Mouse (Mus musculus) brain, adult 2 months (tissue): ENCODE results near the gene Ramp1.

Source experiments
- DNase-seq: peaks from one replicate; pipeline ENCODE4 v3.0.0; 2011; ENCODE audit warnings: low read depth, low spot score

Gene Ramp1

GRCm38 (mm10) chr1:91179533-91180173 is at the start of gene Ramp1:
Gene Ramp1, plus strand, starts transcription at chr1:91179822.
- DNase-seq, result peak; percentile 56

GRCm38 (mm10) chr1:91137036-91137435 is 42.6 kb upstream of the Ramp1 start:
- DNase-seq, result no peak

DNA sequence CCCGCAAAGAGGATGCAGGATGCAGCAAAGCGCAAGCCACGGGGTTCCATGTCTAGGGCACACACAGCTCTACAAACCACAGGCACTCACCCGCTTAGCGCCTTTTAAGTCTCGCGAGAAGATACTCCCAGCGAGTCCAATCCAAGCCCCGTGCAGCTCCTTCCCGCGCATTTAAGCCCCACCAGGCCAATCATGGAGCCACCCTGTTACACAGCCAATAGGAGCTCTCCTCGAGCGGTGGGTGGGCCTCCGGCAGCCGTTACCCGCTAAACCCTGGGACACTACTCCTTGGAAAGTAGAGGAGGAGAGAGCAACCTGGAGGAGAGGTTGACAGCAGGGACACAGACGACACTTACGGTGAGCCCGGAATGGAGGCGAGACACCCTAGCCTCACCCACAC is 34.8 kb upstream of the Ramp1 start, which contains the start of gene Rbm44:
Gene Rbm44, plus strand, starts transcription at position 277 of the 400 bp plus-strand sequence.
- DNase-seq, result peak; percentile 24

- DNase-seq, result no peak
These were observed 28.1 kb upstream of the Ramp1 start for GRCm38 (mm10) chr1:91151509-91151908.

- DNase-seq, result peak; percentile 29
These were observed 12.8 kb upstream of the Ramp1 start for GRCm38 (mm10) chr1:91166798-91167197.

DNA sequence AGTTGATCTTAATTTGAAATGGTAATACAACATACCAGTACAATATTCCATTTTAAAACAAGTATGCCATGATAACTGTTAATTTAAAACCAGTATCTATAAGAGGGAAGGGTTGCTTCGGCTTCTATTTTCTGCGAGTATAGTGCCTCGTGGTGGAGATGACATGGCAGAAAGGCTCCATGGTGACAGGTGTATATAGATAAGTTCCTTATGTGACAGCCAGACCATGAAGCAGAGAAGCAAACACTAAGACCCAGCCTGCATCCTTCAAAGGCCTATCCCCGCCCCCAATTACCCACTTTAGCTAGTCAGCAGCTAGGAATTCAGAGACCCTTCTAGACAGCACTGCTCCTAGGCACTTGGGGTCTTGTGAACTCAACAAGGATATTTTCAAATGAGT is 10.5 kb upstream of the Ramp1 start:
- no peak for DNase-seq

DNA sequence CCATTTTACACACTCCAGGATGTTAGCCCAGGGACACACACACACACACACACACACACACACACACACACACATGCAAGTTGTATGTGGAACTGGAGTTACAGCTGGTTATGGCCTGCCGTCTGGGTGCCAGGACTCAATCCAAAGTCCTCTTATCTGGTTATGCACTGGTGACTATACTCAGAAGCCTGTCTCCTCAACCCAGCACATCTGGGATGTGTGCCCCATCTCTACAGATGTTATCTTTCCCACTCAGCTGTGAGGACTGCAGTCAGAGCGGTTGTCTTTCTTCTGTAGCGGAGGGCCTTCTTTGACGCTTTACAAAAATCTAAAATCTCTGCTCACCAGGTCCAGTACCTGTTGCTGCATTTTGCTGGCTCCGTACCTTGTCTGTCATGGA is 4.8 kb upstream of the Ramp1 start:
- no peak for DNase-seq

GRCm38 (mm10) chr1:91176026-91176425 is 3.6 kb upstream of the Ramp1 start:
- no peak for DNase-seq

GRCm38 (mm10) chr1:91176871-91177270 is 2.8 kb upstream of the Ramp1 start:
- DNase-seq, result no peak

GRCm38 (mm10) chr1:91179086-91179485 is 536 bp upstream of the Ramp1 start:
- DNase-seq, result peak; percentile 88

DNA sequence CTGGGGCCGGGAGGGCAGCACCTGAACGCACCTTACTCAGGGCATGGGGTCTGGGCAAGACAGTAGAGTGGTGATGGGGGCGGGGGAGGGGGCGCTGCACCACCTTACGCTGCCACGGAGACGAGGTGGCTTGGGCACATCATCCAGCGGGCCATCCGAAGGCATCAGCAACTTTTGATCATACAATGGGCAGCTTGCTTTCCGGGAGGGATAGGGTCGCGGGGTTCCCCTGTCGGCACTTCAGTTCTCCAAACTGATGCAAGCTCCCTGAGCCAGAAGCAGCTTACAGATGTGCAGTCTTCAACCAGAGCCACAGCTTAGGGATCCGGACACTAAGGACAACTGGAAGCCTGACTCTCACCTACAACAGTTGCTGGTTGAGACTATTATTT is 548 bp downstream of the Ramp1 start:
- DNase-seq, result no peak

DNA sequence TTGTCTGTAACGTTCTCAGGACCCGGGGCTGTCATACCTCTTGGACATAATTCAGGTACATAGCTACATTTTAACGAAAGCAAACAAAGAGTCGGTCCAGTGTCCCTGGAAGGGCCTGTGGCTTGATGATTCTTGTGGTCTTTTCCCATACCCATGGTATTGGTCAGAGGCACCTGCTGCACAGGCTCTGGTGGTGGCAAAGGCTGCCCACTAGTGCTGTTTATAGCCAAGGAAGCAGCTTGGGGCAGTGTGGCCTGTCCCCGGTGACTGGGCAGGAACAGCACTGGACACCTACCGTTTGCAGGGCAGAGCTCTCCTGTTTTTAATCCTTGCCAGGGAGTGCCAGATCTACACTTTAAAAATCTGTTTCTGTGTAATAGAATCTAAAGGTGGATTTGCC is 1.1 kb downstream of the Ramp1 start:
- no peak for DNase-seq

DNA sequence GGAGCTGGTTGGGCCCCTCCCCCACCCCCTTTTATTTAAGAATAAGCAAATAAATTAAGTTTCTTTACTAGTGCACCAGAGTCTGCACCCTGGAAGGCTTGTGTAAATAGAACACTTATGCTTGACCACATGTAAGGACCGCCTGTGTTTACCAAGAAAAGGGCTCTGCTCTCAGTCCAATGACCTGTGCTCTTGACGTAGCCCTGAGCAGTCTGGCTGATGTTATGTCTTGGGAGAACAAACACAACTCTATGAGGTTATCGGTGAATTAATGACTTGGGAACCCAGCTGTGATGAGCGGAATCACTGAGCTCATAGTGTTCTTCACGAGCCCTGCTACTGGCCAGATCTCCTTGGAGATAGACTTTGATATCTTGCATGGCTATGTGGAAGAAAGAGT is 1.6 kb downstream of the Ramp1 start:
- DNase-seq, result peak; percentile 39

DNA sequence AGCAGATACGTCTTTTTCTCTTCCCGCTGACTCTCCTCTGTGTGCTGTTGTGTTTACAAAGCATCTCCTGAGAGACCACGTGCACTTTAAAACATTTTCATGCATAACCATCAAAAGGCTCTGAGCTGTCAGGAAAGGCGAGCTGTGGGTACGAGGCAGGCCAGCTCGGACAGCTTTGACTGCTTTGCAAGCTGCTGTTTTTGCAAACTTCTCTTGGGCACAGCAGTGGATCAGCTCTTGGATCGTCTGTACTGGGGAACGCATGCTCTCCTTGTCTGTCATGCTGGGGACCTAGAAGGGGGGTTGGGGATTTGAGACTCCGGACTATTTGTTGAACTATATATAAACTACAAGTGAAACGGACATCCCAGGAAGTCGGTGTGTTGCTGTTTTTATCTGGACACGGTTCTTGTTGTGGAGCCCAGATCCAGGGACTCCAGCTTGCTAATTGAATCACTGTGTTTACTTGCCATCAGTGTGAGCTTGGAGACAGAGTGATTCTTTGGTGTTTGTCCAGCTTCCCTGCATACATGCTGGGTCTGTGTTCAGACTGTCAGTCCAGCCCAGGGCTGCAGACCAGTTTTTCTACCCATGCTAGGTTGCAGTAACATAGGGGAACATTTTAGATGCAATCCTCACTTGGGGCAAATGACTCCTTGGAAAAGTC is 2.3 kb downstream of the Ramp1 start:
- DNase-seq, result no peak

DNA sequence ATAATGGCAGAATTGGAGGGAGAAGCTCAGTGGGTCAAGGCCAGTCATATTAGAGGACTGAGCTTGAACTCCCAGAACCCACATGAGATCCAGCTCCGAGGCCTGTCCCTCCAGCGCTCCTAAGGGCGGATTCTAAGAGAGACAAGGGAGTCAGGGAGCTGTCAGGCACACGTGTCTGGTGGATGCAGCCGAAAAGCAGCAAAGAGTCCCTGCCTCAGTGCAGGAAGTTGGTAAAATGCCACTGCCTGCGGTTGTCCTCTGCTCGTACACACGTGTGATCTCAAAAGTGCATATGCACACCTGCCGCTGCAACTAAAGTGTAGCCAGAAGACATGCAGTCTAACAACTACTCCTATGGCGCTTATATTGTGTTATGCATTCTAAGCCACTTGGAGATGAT is 3.7 kb downstream of the Ramp1 start:
- no peak for DNase-seq

DNA sequence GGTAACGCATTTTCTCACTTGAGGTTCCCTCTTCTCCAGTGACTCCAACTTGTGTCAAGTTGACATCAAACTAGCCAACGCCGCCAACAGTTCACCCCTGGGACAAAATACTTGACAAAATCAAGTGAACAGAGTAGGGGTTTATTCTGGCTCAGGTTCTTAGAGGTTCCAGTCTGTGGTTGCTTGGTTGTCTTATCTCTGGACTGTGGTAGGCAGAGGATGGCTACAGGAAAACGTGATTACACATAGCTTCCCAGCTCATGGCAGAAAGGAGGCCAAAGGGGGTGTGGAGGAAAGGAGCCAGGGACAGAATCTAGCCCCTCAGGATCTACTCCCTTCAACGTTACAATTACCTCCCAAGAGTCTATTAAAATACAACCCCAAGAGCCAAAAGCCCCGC is 7.1 kb downstream of the Ramp1 start:
- DNase-seq, result no peak

GRCm38 (mm10) chr1:91187315-91187714 is 7.7 kb downstream of the Ramp1 start:
- no peak for DNase-seq

- peak; percentile 65 for DNase-seq
These were observed 8.4 kb downstream of the Ramp1 start for GRCm38 (mm10) chr1:91187786-91188640.

- DNase-seq, result peak; percentile 87
These were observed 9.3 kb downstream of the Ramp1 start for GRCm38 (mm10) chr1:91188851-91189460.

- no peak for DNase-seq
These were observed 12.6 kb downstream of the Ramp1 start for GRCm38 (mm10) chr1:91192184-91192583.

GRCm38 (mm10) chr1:91193242-91193641 is 13.6 kb downstream of the Ramp1 start:
- no peak for DNase-seq

DNA sequence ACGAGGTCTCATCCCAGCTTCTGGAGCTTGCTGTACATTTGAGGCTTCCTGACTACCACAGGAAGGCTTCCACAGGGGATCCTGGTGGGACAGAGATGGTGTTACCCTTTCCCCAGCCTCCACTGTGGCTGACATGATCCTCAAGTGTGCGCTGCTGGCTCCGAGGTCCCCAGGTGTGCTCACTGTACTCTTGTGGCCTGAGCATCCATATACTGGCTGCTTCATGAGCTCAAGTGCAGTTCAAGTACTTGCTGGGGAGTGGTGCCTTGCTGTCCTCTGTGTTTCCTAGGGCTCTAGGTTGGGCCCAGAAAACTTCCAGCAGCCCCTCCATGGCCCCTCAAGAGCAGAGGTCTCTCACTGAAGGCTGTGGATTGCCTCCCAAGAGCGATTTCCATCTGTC is 14.1 kb downstream of the Ramp1 start:
- no peak for DNase-seq
